Mouse (Mus musculus) thymus, postnatal 0 days (tissue): ENCODE measurements around the gene Rpl3. TPM values are rescaled to one million over a fixed set of nuclear protein-coding genes. Genes with fewer than 3 reads are reported as not detected.

Experiments
- DNase-seq: peaks from one replicate; pipeline ENCODE4 v3.0.0-alpha.2; 2015; ENCODE audit warnings: low spot score
- polyA plus RNA-seq: library from polyadenylated mRNA; unstranded; fragments of >200 nt; fragmentation: Nextera tagmentation; extraction: Ambion mirVana; gene quantifications from 2 replicates; pipeline ENCODE4 v1.2.1, GENCODE M21; 2015

Rpl3 gene
- polyA plus RNA-seq, 1 experiment from 2014 or later, result 1,101 TPM

DNA sequence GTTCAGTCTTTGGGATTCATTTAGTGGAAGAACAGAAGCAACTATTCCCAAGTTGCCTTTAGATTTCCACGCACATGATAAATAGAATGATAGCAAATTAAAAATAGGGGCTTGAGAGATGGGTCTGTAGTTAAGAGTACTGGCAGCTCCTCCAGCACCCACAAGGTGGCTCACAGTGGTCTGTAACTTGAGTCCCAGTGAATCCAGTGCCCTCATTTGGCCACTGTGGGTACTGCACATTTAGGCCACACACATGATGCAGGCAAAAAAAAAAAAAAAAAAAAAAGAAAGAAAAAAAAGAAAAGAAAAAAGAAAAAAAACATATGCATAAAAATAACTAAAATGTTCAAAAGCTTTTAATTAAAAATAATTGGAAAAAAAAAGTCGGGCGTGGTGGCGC, 3.0 kb downstream of the Rpl3 start:
- DNase-seq, result peak; percentile 94

GRCm38 (mm10) chr15:80087406-80088012, 4.2 kb downstream of the Rpl3 start:
- DNase-seq, result no peak

DNA sequence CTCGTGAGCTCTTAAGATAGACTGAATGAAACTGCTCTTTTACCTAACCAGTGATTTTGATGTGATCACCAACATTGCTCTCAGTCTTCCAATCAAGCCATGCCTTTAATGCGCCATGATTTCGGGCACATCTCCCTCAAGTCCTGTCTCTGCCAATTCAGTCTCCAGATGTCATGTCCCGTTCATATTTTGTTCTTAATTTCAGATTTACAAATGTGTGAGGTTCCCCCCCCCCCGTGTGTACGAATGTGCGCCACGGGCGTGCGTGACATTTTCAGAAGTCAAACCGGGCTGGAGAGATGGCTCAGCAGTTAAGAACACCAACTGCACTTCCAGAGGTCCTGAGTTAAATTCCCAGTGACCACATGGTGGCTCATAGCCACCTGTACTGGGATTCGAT, 7.9 kb downstream of the Rpl3 start:
- DNase-seq, result no peak

DNA sequence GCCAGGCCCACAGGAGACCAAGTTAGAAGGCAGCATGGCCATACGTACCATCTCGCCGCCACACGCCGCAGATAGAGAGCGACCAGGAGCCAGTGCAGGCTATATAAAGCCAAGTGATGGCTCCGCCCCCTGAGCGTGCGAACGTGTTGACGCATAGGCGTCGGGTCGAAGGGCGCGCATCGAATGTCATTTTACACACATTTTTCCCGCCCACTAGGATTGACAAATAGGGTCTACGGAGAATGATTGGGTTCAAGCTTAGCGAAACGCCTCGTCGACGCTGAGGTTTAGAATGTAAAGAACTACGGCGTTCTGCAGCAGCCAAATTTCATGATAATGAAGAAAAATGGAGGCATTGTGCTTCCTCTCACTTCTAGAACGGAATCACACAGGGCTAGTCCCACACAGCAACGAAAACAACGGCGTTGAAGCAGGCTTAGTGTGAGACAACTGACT, 8.4 kb downstream of the Rpl3 start:
- peak; percentile 100 for DNase-seq

DNA sequence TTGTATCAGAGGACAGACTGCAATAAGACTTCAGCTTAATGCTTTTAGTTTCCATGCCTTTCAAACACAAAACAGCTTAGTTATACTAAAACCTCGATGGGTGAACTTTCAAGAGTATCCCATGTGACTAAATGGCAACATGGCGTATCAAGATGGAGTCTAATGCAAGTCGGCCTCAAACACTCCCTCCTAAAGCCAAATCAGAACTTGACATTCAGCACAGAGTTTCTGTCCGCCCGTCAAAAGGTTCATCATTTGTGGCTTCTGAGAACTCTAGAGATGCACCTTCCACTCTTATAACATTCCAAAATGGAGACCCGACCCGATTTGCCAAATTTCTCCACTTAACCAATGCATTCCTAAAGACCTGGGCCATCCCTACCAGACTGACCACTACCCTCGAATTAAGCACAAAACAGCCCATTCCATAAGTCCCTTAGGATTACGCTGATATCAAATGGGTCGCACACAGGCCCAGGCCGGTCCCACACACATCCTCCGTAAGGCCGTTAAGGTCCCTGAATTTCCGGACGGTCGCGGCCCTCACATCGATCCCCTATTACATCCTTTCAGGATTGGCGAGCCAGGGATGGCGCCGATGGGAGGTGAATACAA, 8.9 kb downstream of the Rpl3 start:
- DNase-seq, result peak; percentile 32

DNA sequence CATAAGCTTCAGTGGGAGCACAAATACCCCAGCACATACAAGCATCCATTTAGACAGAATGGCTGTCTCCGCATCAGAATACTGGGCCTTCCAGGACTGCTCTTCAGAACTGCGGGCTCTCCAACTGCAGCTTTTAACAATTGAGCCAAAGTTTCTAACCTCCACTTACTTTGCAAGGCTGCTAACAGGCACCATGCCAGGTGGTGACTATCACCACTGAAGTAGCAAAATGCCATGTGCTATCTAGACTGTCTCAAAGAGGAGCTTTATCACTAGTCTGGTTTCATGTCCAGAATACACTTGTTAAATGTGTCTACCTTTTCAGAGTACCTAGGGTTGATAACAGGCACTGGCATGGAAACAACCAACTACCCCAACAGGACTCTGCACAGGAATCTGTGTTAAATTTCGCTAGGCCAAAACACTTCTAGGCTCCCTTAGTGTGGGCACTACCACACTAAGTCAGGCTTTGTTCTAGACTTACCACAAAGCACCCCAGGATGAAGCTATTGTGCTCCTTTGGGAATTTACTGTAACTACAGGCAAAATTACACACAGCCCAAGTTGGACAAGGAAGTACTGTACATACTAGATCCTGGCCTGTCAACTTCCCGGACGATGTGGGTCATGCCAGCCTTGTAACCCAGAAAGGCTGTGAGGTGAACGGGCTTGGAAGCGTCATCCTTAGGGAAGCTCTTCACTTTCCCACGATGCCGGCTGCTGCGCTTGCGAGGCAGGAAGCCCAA, 9.7 kb downstream of the Rpl3 start:
- DNase-seq, result no peak

DNA sequence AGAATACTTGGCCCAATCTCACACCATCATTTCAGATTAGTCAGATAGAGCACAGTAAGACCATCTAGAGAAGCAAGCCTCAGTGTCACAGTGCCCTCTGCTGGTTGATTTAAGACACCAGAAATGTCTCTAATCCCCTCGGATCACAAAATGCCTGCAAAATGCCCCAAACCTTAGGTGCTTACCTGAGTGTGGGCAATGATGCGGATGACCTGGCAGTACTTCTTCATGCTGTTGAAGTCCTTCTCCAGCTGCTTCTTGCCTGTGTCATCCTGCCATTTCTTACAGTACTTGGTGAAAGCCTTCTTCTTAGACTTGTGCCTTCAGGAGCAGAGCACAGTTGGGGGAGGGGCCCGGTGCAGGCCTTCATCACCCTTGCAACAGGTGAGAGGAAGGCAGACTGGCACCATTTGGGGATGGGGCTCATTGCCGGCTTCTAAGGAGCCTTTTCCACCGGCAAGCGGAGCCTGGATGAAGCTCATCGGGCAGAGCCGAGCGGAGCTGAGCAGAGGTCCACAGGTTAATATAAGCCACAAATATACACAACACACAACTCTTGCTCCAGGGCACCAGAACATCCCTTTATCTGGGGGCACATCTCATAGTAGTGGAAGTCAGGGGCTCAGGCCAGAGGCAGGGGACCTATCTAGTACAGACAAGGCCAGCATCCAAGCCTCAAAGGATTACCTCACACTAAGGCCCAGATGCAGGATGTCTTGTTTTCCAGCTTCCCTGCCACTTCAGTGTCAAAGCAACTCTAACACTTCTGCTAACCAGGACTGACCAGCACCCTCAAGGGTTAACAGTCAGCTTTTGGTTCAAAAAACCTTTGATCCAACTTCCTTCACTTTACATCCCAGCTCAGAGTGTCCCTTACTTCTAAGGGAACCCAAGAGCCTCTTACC, 10.7 kb downstream of the Rpl3 start:
- peak; percentile 78 for DNase-seq

DNA sequence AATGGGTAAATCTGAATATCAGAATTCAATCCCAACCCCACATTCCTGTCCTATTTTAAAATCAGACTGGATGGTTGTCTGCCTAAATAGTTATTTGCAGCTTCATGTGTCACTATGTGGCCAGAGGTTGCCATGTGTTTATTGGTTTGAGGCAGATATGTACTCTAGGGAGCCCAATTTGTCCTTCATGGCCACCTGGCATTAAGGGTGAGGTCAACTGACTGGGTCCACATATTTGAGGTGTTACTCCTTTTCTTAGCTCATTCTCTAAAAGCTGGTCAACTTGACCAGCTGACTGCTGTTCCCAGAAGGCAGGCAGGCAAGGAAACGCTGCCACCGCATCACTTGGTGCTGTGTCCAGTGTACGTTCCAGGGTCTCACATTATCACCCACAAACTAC, 11.7 kb downstream of the Rpl3 start:
- DNase-seq, result no peak

- DNase-seq, result no peak
Observed at GRCm38 (mm10) chr15:80079129-80079668, 12.5 kb downstream of the Rpl3 start.

GRCm38 (mm10) chr15:80078058-80078814, 13.4 kb downstream of the Rpl3 start:
- no peak for DNase-seq

- DNase-seq, result peak; percentile 80
Observed at GRCm38 (mm10) chr15:80076338-80077136, 15.1 kb downstream of the Rpl3 start.

DNA sequence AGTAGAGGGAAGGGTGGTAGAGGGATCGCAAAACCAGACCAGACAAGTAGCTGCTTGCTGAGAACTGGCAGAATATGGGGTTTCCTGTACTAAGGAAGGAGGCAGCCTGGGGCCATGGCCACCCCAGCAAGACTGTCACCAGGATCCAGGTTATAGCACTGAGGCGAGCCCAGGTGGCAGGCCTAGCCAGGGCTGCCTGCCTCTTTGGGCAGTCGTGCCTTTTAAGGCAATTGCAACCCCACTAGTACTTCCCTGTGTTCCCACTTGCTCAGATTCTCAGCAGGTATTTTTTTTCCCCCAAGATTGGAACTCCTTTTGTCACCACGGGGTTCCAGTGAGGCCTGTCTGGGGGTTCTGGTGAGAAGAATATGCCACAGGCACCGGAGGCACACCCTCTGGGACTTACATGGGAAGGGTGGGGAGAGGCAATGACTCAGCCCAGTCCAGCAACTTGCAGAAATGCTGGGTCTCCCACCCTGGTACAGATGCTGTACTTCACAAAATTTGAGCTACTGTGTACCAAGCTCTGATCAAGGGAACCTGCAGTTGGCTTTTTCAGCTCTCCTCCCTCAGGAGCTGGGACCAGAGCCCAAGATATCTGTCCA, 15.8 kb downstream of the Rpl3 start:
- no peak for DNase-seq

GRCm38 (mm10) chr15:80075374-80075694, 16.3 kb downstream of the Rpl3 start:
- no peak for DNase-seq

DNA sequence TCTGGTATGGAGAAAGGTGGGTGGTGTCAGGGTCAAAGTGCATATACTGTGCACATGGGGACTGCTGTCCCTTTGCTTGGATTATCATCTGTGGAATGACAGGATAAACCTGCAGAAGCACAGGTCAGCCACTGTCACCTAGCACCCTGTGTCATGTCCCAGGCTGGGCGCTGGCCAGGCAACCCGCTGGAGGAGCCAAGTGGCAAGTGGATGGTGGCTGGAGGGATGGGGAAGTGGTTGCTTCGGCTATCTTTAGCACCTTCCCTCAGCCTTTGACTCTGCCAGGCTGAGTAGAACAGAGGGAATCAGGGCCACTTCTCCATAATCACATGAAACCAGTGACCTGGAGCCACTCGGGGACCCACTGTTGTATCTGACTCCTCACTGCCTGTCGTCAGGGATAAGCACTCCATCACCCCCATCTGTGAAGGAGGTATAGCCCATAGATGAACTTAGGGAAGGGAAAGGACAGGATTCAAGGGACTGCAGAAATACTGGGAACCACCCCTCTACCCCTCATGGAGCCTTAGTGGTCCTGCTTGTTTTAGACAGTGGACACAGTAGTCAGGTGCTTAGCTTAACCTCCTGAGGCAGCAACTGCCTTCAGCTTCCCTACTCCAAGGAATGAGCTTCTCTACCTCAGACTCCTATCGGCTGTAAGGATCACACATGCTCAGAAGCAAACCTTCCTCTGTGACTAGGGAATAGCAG, 16.9 kb downstream of the Rpl3 start:
- no peak for DNase-seq

DNA sequence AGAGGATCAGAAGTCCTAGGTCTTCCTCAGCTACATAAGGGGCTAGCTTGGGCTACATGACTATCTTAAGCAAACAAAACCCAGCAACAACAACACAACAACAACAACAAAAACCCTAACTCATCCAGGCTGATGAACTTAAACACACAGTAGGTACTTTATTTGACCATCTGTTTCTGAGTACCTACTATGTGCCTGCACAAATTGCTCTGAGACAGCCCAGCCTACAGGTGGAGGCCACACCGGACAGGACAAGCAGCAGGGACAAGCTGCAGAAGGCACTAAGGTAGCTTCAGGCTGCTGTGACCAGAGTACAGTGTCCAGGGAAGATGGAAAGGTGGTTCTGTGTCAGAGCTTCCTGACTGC, 18.4 kb downstream of the Rpl3 start:
- no peak for DNase-seq

DNA sequence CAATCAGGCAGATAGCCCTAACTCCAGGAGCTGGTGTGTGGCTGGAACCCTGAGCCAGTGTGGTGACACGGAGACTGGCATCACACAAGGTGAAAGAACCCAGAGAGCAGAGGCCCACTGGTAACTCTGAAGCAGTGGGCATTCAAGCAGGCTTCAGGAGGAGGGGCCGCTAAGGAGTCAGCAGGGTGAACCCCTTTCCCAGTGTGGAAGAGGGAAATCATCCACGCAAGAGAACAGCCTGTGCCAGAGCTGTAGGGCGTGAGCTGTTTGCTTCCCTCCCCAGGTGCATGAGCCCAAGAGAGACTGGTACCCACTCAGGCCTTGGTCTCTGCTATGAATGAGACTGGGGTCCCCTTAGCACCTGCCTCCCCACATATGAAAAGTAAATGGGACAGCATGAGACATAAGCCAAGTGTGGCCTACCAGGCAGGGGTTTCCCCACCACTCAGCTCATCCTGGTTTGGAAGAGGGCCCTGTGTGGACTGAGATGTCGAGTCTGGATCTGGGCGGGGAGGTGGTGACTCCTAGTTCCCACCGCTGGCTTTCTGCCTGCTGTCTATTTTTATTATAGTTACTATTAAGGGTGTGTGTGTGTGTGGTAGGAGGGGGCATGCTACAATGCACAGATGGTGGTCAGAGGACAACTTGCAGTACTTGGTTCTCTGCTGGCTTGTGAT, 19.0 kb downstream of the Rpl3 start:
- DNase-seq, result no peak

- DNase-seq, result no peak
Observed at GRCm38 (mm10) chr15:80071951-80072437, 19.7 kb downstream of the Rpl3 start.

DNA sequence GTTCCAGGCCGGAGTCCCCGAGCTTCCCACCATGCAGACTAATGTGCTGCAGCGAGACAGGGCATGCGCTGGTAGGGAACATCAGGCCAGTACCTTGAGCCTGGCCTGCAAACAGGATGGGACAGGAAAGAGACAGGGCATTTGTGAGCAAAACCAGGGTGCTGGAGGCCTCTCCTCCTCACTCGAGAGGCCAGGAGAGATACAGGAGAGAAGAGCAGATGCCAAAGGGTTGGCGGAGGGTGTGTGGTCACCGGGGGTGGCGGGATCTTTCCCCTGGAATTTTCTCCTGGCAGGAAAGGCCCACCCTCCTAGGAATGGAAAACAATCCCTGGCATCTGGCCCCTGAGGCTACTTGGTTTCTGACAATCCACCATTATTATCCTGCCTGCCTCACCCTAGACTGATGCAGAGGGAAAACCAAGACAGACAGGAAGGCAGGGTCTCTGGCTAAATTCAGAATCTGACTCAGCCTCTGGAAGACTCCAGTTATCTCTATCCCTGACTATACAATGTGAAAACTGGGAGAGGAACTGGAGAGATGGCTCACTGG, 21.5 kb downstream of the Rpl3 start:
- DNase-seq, result no peak
